Mouse (Mus musculus): ENCODE results near the gene Tspan5. TPM values are rescaled to one million over a fixed set of nuclear protein-coding genes. Genes with fewer than 3 reads are reported as not detected.

The Tspan5 gene
- total and polyA plus RNA-seq, 2 experiments from 2014 or later = 99.4 to 156 TPM

DNA sequence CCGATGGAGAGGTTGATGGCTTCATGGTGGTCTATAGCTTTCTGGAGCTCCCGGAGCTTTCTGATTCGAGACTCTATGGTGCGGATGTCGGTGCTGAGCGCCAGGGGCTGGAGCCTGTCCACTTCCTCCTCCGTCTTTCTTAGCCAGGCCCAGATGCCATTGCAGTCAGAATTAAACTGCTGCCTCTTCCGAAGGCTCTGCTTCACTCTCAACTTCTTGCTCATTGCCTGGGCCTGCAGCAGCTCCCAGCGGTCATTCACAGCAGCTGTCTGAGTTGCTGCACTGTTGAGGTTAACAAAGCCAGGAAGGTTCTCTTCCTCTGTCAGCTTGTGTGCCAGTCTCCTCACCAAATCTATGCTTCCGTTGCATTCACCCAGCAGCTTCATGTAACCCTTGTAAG, 195.2 kb downstream of the Tspan5 start:
- Histone ChIP-seq H3K27me3 (ENCODE audit: insufficient read depth, low read length) (no peaks in the 10 kb centered on the region), H3K27ac (ENCODE audit: low read depth, low read length) (no peak overlapping the region), H3K36me3 (ENCODE audit: insufficient read depth, low read length) (peaks cover 28% of the 10 kb centered on the region; the same call in 1 of the 2 replicates), H3K4me1 (ENCODE audit: insufficient read depth, low read length) (no peaks in the 10 kb centered on the region), H3K4me2 (ENCODE audit: low read depth, low read length, poor library complexity, severe bottlenecking) (no peak overlapping the region), H3K9me3 (ENCODE audit: low read length) (no peaks in the 10 kb centered on the region), H3K9ac (replicated peaks; ENCODE audit: low read length, poor library complexity, severe bottlenecking) (no peak overlapping the region), H3K4me3 (ENCODE audit: low read depth, low read length) (no peak overlapping the region)
- TF ChIP-seq CTCF (IDR thresholded peaks at IDR 0.05) = no peak
- no peak for ATAC-seq (ENCODE audit: low FRiP score)
- WGBS = 96% methylated on average over 10 of the region's 10 CpGs
- DNase-seq (ENCODE audit: low spot score) = no peak

DNA sequence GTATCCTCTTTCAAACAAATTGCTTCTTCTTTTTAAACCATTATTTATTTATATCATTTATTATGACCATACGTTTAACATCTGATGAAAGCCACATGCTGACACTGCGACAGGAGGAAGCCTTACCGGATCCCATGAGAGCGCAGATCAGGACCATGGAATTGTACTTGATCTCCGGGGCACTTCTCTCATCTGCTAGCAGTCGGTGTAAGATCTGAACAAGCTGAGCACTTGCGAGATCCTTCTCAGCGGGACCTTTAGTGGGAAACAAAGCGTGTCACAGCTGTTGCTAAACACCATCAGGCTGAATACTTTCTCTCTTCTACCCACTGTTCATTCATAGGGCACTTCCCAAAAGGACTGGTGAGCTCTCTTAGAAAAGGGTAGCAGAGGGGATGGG, 199.6 kb downstream of the Tspan5 start:
- H3K4me1 ChIP-seq (ENCODE audit: insufficient read depth, low read length) = no peaks in the 10 kb centered on the region
- no peaks in the 10 kb centered on the region for H3K9me3 ChIP-seq (ENCODE audit: low read length)
- H3K4me3 ChIP-seq (ENCODE audit: low read depth, low read length) = no peak overlapping the region
- no peak overlapping the region for H3K4me2 ChIP-seq (ENCODE audit: low read depth, low read length, poor library complexity, severe bottlenecking)
- H3K27me3 ChIP-seq (ENCODE audit: insufficient read depth, low read length) = no peaks in the 10 kb centered on the region
- ATAC-seq (ENCODE audit: low FRiP score) (no peak), DNase-seq (ENCODE audit: low spot score) (no peak)
- no peak for TF ChIP-seq CTCF (IDR thresholded peaks at IDR 0.05)
- WGBS = 33% methylated on average over 9 of the region's 9 CpGs
- no peak overlapping the region for H3K27ac ChIP-seq (ENCODE audit: low read depth, low read length)
- H3K36me3 ChIP-seq (ENCODE audit: insufficient read depth, low read length) = peaks cover 34% of the 10 kb centered on the region; the same call in 1 of the 2 replicates
- H3K9ac ChIP-seq (replicated peaks; ENCODE audit: low read length, poor library complexity, severe bottlenecking) = no peak overlapping the region

DNA sequence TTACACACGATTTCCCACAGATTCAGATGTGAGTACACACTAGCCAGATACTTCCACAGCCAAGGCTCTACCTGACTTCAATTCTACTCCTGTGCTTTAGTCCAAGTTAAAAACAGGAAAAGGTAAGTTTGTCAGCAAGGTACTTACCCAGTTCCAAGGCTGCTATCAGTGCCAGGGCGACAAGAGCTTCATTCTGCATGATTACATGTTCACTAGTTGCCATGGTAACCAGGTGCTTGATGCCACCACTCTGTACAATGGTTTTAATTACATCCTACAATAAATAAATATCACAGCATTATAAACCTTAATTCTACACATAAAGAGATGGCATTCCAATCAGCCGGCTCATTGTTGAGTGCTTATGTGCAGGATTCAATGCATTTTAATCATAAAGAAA, 203.5 kb downstream of the Tspan5 start:
- no peak for TF ChIP-seq CTCF (IDR thresholded peaks at IDR 0.05)
- Histone ChIP-seq H3K9me3 (ENCODE audit: low read length) (no peaks in the 10 kb centered on the region), H3K27me3 (ENCODE audit: insufficient read depth, low read length) (no peaks in the 10 kb centered on the region), H3K36me3 (ENCODE audit: insufficient read depth, low read length) (peaks cover 13% of the 10 kb centered on the region), H3K4me3 (ENCODE audit: low read depth, low read length) (no peak overlapping the region), H3K4me1 (ENCODE audit: insufficient read depth, low read length) (no peaks in the 10 kb centered on the region), H3K4me2 (ENCODE audit: low read depth, low read length, poor library complexity, severe bottlenecking) (no peak overlapping the region), H3K9ac (replicated peaks; ENCODE audit: low read length, poor library complexity, severe bottlenecking) (no peak overlapping the region), H3K27ac (ENCODE audit: low read depth, low read length) (no peak overlapping the region)
- ATAC-seq (ENCODE audit: low FRiP score) (no peak), DNase-seq (ENCODE audit: low spot score) (peak; percentile 44)
- 86% methylated on average over 3 of the region's 3 CpGs for WGBS

DNA sequence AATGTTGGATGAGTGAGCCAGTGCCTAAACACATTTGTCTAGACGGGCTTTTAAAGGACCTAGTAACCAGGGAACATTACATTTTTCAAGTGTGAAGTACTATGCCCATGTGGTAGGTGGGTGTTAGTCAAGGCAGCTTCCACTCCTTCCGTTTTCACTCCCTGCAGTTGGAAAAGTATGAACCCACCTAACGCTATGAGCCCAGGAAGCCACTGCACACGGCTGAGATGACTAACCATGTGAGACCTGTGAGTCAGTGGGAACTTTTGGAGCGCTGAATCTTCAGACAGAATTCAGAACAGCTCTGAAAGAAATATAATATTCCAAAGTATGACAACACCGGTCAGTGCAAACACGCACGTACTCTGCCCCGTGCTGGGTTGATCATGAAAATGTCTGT, 207.1 kb downstream of the Tspan5 start:
- 95% methylated on average over 9 of the region's 9 CpGs for WGBS
- Histone ChIP-seq H3K9me3 (ENCODE audit: low read length) (no peaks in the 10 kb centered on the region), H3K4me3 (ENCODE audit: low read depth, low read length) (no peak overlapping the region), H3K9ac (replicated peaks; ENCODE audit: low read length, poor library complexity, severe bottlenecking) (no peak overlapping the region), H3K4me1 (ENCODE audit: insufficient read depth, low read length) (no peaks in the 10 kb centered on the region), H3K4me2 (ENCODE audit: low read depth, low read length, poor library complexity, severe bottlenecking) (no peak overlapping the region), H3K36me3 (ENCODE audit: insufficient read depth, low read length) (peaks cover 13% of the 10 kb centered on the region), H3K27ac (ENCODE audit: low read depth, low read length) (no peak overlapping the region), H3K27me3 (ENCODE audit: insufficient read depth, low read length) (no peaks in the 10 kb centered on the region)
- DNase-seq (ENCODE audit: low spot score) (no peak), ATAC-seq (ENCODE audit: low FRiP score) (no peak)
- TF ChIP-seq CTCF (IDR thresholded peaks at IDR 0.05) = no peak

DNA sequence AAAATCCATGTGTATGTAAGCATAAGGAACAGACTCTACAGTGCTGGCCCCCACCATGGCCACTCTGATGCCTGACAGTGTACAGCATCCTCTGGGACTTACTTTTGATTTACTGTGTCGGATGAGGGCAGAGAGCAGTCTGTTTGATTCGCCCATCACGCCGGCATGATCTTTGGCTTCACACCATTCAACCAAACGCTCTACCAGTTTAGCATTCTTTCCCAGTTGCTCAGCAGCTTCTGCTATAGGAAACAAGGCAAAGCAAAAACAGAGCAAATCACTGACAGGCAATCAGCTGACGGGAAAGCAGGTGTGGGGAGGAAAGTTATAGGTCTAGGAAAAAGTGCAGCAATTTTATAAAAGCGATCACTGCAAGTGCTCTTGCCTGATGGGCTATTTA, 213.2 kb downstream of the Tspan5 start:
- Histone ChIP-seq H3K27ac (ENCODE audit: low read depth, low read length) (no peak overlapping the region), H3K4me2 (ENCODE audit: low read depth, low read length, poor library complexity, severe bottlenecking) (no peak overlapping the region), H3K27me3 (ENCODE audit: insufficient read depth, low read length) (no peaks in the 10 kb centered on the region), H3K9ac (replicated peaks; ENCODE audit: low read length, poor library complexity, severe bottlenecking) (no peak overlapping the region), H3K4me1 (ENCODE audit: insufficient read depth, low read length) (no peaks in the 10 kb centered on the region), H3K4me3 (ENCODE audit: low read depth, low read length) (no peak overlapping the region), H3K9me3 (ENCODE audit: low read length) (no peaks in the 10 kb centered on the region), H3K36me3 (ENCODE audit: insufficient read depth, low read length) (peaks cover 16% of the 10 kb centered on the region)
- ATAC-seq (ENCODE audit: low FRiP score) (no peak), DNase-seq (ENCODE audit: low spot score) (no peak)
- WGBS = 93% methylated on average over 7 of the region's 7 CpGs
- TF ChIP-seq CTCF (IDR thresholded peaks at IDR 0.05) = no peak

Other genes with a start within 250 kb of the Tspan5 start
- 91.4 and 104 TPM in 2 replicates for gene Eif4e, start 216.0 kb upstream of the Tspan5 start, total RNA-seq (2014; rRNA removed)
- 293 and 309 TPM in 2 replicates for gene Eif4e, start 216.0 kb upstream of the Tspan5 start, polyA plus RNA-seq (2015; fragmentation: Nextera tagmentation; extraction: Ambion mirVana)